11 mouse cellular contexts compared by ENCODE assay signal in genomic region chr17:31966566-31966965, GRCm38 (mm10).
"Had no signal": no experiment of that assay in that cellular context is flagged by ENCODE, and none has a peak within 500 bp of the region (broad histone marks: within the 10 kb centered on the region; RNA-seq: fewer than 3 reads in every experiment).

No protein-coding gene starts in this region.

- H3K4me1 ChIP-seq: neural tube, embryonic 15.5 days had no signal

- DNase-seq: kidney, postnatal 10 days; lung, adult 18-20 months; midbrain, embryonic 14.5 days; thymus, adult 18-20 months; thymus, postnatal 14 days had no signal

- H3K4me2 ChIP-seq: intestine, embryonic 15.5 days; neural tube, embryonic 15.5 days had no signal

- H3K27ac ChIP-seq: left cerebral cortex, adult 2 months; neural tube, embryonic 15.5 days had no signal

- H3K9ac ChIP-seq: intestine, embryonic 15.5 days; neural tube, embryonic 15.5 days had no signal

- H3K36me3 ChIP-seq: intestine, embryonic 15.5 days; limb, embryonic 10.5 days; midbrain, embryonic 10.5 days; neural tube, embryonic 15.5 days had no signal

- H3K27me3 ChIP-seq: intestine, embryonic 15.5 days; neural tube, embryonic 15.5 days had no signal

- H3K9me3 ChIP-seq: intestine, embryonic 15.5 days; limb, embryonic 10.5 days; midbrain, embryonic 10.5 days; neural tube, embryonic 15.5 days had no signal

- H3K4me3 ChIP-seq: intestine, embryonic 15.5 days; left cerebral cortex, adult 2 months; limb, embryonic 10.5 days; midbrain, embryonic 10.5 days; myocyte; neural tube, embryonic 15.5 days had no signal
